Mouse (Mus musculus): ENCODE data around the gene Hoxb6. TPM values are rescaled to one million over a fixed set of nuclear protein-coding genes. Genes with fewer than 3 reads are reported as not detected.

The Hoxb6 gene
- polyA plus RNA-seq (2016; fragmentation: Nextera tagmentation; extraction: Ambion mirVana): not detected in 2 replicates

DNA sequence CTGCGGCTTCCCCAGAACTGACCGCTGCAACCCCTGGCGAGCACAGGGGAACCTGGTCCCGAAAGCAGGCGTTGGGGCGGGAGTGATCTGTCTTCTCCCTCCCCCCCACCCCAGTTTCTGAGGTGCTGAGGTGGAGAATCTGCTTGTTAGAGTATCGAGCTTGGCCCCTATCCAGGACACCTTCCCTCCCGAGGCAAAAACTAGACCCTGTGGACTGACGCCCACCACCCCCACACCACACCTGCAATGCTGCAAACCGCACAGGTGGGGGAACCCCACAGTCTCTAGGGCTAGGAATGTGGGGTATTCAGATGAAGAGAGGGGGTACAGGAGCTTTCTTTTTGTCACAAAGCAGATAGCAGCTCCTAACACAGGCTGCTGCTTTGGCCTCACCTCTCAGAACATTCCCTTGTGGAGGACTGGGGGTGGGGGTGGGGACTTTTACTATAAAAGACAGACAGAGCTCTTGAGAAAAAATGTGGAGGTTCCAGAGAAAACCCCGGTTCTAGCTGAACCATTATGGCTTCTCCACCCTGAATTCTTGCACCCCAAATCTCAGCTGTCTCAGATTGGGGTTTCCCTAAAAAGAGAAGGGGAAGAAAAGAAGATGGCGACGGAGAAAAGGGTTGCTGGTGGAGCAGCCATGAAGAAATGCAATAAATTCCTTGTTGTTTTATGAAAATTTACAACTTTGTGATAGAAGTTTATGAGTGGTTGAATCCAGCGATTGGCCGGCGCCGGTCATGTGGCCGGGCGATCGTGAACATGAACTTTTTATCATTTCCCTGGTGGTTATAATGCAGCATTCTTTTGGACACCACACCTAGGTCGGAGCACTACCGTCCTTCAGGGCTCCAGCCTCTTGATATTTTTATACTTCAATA, at the start of gene Hoxb6:
TSS of gene Hoxb6 (plus strand) at position 796 of the 884 bp plus-strand sequence.
- Histone ChIP-seq H3K4me2 (no peak within 1 kb of the TSS), H3K36me3 (replicated peaks) (no peaks in the 10 kb centered on the region), H3K27ac (no peak within 1 kb of the TSS), H3K9me3 (no peaks in the 10 kb centered on the region), H3K9ac (no peak within 1 kb of the TSS), H3K4me1 (no peaks in the 10 kb centered on the region), H3K27me3 (peaks cover 97% of the 10 kb centered on the region), H3K4me3 (replicated peaks) (no peak within 1 kb of the TSS)
- no peak for ATAC-seq (ENCODE audit: low FRiP score)
- WGBS: under 1% methylated on average over 22 of the region's 22 CpGs

DNA sequence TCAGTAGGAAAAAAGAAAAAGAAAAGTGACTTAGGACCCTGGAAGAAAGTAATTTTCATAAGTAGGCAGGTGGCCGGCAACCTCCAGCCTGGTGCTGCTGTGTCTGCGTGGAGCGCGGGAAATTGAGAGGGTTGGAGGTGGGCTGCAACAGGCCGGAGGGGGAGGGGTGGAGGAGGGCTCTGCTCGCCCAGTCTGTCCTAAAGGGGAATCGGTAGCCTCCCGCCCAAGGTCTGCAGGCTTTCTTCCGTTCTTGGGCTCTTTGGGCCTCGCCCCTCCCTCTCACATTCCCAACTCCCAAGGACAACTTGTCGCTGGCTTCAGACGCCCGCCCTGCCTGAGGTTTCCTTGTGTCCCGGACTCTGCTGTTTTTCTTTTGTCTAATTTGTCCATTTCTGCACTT, 41.4 kb upstream of the Hoxb6 start:
- ATAC-seq (ENCODE audit: low FRiP score): no peak
- no peak overlapping the region for H3K9ac ChIP-seq
- no peaks in the 10 kb centered on the region for H3K4me1 ChIP-seq
- H3K36me3 ChIP-seq (replicated peaks): no peaks in the 10 kb centered on the region
- WGBS: 0% methylated on average over 14 of the region's 14 CpGs
- peaks cover 96% of the 10 kb centered on the region for H3K27me3 ChIP-seq
- no peak overlapping the region for H3K27ac ChIP-seq
- no peaks in the 10 kb centered on the region for H3K9me3 ChIP-seq
- H3K4me2 ChIP-seq: no peak overlapping the region
- H3K4me3 ChIP-seq (replicated peaks): no peak overlapping the region

DNA sequence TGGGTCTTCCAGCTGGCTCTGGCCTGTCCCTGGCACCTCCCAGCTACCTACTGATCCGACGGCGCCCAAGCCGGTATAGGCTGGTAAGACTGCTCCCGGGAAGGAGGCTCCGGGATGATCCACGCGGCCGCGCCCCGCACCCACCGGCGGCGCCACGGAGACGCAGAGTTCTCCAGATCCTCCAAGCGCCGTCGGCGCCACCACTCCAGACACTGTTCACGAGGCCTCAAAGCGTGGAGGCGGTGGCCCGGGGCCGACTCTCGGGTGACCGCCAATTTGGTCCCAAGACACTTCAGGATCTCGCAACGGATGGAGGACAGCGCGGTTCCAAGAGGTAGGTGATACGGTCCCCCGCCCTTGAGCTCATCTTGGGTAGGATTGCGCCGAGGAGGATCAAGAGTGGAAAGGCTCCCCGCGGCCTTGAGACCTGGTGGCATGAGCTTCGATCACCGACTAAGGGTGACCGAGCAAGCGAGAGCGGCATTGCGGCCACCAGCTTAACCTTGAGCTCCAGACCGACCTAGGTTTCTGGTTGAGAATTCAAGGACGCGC, 40.7 kb upstream of the Hoxb6 start:
- under 1% methylated on average over 46 of the region's 46 CpGs for WGBS

DNA sequence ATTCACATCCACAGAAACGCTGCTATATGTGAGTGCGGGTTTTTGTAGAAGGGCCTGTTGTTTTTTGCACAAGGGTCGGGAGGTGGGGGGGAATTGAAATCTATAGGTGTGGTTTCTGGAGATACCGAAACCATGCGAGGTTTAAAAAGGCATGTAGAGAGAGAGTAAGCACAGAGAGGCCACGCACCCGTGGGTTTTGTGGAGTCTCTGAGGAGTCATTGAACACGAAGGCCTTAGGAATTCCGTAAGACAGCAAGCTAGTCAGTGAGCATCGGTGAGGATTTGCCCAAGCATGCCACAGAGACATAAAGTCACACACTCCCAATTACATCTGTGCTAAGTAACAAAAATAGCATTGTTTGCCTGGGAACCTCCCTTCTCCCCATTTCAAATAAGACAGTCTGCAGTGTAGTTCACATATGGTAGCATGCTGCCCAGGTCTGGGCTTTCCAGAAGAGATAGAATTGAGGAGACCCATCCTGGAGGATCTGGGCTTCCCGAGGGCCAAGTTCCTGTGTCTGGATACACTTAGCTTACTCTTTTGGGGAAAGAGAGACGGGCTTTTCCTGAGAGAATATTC, 39.6 kb upstream of the Hoxb6 start:
- Histone ChIP-seq H3K27me3 (peaks cover 100% of the 10 kb centered on the region), H3K4me1 (no peaks in the 10 kb centered on the region), H3K27ac (no peak overlapping the region), H3K9me3 (no peaks in the 10 kb centered on the region), H3K36me3 (replicated peaks) (no peaks in the 10 kb centered on the region), H3K4me3 (replicated peaks) (no peak overlapping the region), H3K4me2 (no peak overlapping the region), H3K9ac (no peak overlapping the region)
- ATAC-seq (ENCODE audit: low FRiP score): no peak
- 2% methylated on average over 12 of the region's 12 CpGs for WGBS

More for the DNA sequence above, 40.7 kb upstream of the Hoxb6 start:
- peaks cover 98% of the 10 kb centered on the region for H3K27me3 ChIP-seq
- no peak overlapping the region for H3K27ac ChIP-seq
- no peak for ATAC-seq (ENCODE audit: low FRiP score)
- H3K9me3 ChIP-seq: no peaks in the 10 kb centered on the region
- no peaks in the 10 kb centered on the region for H3K36me3 ChIP-seq (replicated peaks)
- H3K4me2 ChIP-seq: no peak overlapping the region
- no peak overlapping the region for H3K4me3 ChIP-seq (replicated peaks)
- H3K9ac ChIP-seq: no peak overlapping the region
- H3K4me1 ChIP-seq: no peaks in the 10 kb centered on the region

DNA sequence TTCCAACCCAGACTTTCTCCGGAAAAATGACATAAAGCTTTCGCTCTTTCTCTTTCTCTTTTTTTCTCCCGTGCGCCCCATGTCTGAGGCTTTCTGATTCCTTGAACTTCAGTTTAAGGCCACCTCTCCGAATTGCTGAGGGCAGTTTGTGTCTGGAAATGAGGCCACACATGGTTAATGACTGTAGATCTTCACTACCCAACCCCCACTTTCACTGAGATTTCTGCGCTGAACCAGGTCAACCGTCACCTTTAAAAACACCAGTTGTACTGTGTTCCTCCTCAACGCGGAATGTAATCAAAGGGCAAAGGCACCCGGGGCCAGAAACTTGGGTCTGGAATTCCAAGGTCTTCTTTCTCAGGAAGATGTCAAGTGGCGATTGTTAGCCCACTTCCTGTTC, 38.1 kb upstream of the Hoxb6 start:
- no peak overlapping the region for H3K4me2 ChIP-seq
- 3% methylated on average over 11 of the region's 11 CpGs for WGBS
- H3K4me3 ChIP-seq (replicated peaks): no peak overlapping the region
- no peaks in the 10 kb centered on the region for H3K4me1 ChIP-seq
- no peak for ATAC-seq (ENCODE audit: low FRiP score)
- H3K27ac ChIP-seq: no peak overlapping the region
- H3K36me3 ChIP-seq (replicated peaks): no peaks in the 10 kb centered on the region
- H3K27me3 ChIP-seq: peaks cover 100% of the 10 kb centered on the region
- no peaks in the 10 kb centered on the region for H3K9me3 ChIP-seq
- no peak overlapping the region for H3K9ac ChIP-seq

GRCm38 (mm10) chr11:96255111-96255995, 36.9 kb upstream of the Hoxb6 start:
- Histone ChIP-seq H3K9ac (no peak overlapping the region), H3K4me2 (no peak overlapping the region), H3K36me3 (replicated peaks) (no peaks in the 10 kb centered on the region), H3K4me1 (no peaks in the 10 kb centered on the region), H3K27ac (no peak overlapping the region), H3K27me3 (peaks cover 100% of the 10 kb centered on the region), H3K9me3 (no peaks in the 10 kb centered on the region), H3K4me3 (replicated peaks) (no peak overlapping the region)
- under 1% methylated on average over 39 of the region's 39 CpGs for WGBS
- ATAC-seq (ENCODE audit: low FRiP score): no peak

GRCm38 (mm10) chr11:96255996-96256445, 36.3 kb upstream of the Hoxb6 start:
- no peak overlapping the region for H3K4me2 ChIP-seq
- no peaks in the 10 kb centered on the region for H3K9me3 ChIP-seq
- H3K27ac ChIP-seq: no peak overlapping the region
- ATAC-seq (ENCODE audit: low FRiP score): no peak
- peaks cover 100% of the 10 kb centered on the region for H3K27me3 ChIP-seq
- no peaks in the 10 kb centered on the region for H3K36me3 ChIP-seq (replicated peaks)
- no peak overlapping the region for H3K4me3 ChIP-seq (replicated peaks)
- H3K4me1 ChIP-seq: no peaks in the 10 kb centered on the region
- H3K9ac ChIP-seq: no peak overlapping the region
- 2% methylated on average over 14 of the region's 14 CpGs for WGBS

DNA sequence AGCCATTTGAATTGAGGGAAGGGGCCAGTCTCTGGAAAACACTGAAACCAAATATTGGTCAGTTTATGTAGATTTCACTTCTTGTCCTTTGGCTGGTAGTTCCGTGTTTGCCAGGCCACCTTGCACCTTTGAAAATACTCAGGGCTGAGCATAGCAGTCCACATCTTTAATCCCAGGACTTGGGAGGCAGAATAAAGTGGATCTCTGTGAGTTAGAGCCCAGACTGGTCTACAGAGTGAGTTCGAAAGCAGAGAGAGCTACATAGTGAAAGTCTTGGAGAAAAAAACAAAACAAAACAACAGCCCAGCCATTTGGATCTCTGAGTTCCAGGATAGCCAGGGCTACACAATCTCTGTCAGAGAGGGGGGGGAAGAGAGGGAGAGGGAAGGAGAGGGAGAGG, 35.1 kb upstream of the Hoxb6 start:
- Histone ChIP-seq H3K4me3 (replicated peaks) (no peak overlapping the region), H3K27ac (no peak overlapping the region), H3K4me1 (no peaks in the 10 kb centered on the region), H3K27me3 (peaks cover 100% of the 10 kb centered on the region), H3K36me3 (replicated peaks) (no peaks in the 10 kb centered on the region), H3K4me2 (no peak overlapping the region), H3K9me3 (no peaks in the 10 kb centered on the region), H3K9ac (no peak overlapping the region)
- WGBS: 16% methylated on average over 2 of the region's 2 CpGs
- no peak for ATAC-seq (ENCODE audit: low FRiP score)

- no peak overlapping the region for H3K9ac ChIP-seq
- 2% methylated on average over 2 of the region's 2 CpGs for WGBS
These were observed 33.2 kb upstream of the Hoxb6 start for GRCm38 (mm10) chr11:96259038-96259437.

GRCm38 (mm10) chr11:96259511-96259910, 32.8 kb upstream of the Hoxb6 start:
- no peak overlapping the region for H3K27ac ChIP-seq
- no peak overlapping the region for H3K4me3 ChIP-seq (replicated peaks)
- no peaks in the 10 kb centered on the region for H3K4me1 ChIP-seq
- 0% methylated on average over 1 of the region's 1 CpGs for WGBS
- H3K36me3 ChIP-seq (replicated peaks): no peaks in the 10 kb centered on the region
- H3K4me2 ChIP-seq: no peak overlapping the region
- peaks cover 100% of the 10 kb centered on the region for H3K27me3 ChIP-seq
- ATAC-seq (ENCODE audit: low FRiP score): no peak
- no peak overlapping the region for H3K9ac ChIP-seq
- no peaks in the 10 kb centered on the region for H3K9me3 ChIP-seq

More at GRCm38 (mm10) chr11:96259038-96259437, 33.2 kb upstream of the Hoxb6 start:
- Histone ChIP-seq H3K4me2 (no peak overlapping the region), H3K9me3 (no peaks in the 10 kb centered on the region), H3K27me3 (peaks cover 100% of the 10 kb centered on the region), H3K4me3 (replicated peaks) (no peak overlapping the region), H3K4me1 (no peaks in the 10 kb centered on the region), H3K36me3 (replicated peaks) (no peaks in the 10 kb centered on the region), H3K27ac (no peak overlapping the region)
- no peak for ATAC-seq (ENCODE audit: low FRiP score)

GRCm38 (mm10) chr11:96260310-96260970, 31.8 kb upstream of the Hoxb6 start:
- no peak overlapping the region for H3K4me3 ChIP-seq (replicated peaks)
- no peaks in the 10 kb centered on the region for H3K4me1 ChIP-seq
- 1% methylated on average over 23 of the region's 23 CpGs for WGBS
- peaks cover 100% of the 10 kb centered on the region for H3K27me3 ChIP-seq
- H3K9me3 ChIP-seq: no peaks in the 10 kb centered on the region
- H3K36me3 ChIP-seq (replicated peaks): no peaks in the 10 kb centered on the region
- H3K4me2 ChIP-seq: no peak overlapping the region
- no peak overlapping the region for H3K27ac ChIP-seq
- no peak overlapping the region for H3K9ac ChIP-seq
- ATAC-seq (ENCODE audit: low FRiP score): no peak

Measured in forebrain, embryonic 12.5 days (tissue).